Mouse (Mus musculus): Measurements from ENCODE around the gene Shcbp1.

DNA sequence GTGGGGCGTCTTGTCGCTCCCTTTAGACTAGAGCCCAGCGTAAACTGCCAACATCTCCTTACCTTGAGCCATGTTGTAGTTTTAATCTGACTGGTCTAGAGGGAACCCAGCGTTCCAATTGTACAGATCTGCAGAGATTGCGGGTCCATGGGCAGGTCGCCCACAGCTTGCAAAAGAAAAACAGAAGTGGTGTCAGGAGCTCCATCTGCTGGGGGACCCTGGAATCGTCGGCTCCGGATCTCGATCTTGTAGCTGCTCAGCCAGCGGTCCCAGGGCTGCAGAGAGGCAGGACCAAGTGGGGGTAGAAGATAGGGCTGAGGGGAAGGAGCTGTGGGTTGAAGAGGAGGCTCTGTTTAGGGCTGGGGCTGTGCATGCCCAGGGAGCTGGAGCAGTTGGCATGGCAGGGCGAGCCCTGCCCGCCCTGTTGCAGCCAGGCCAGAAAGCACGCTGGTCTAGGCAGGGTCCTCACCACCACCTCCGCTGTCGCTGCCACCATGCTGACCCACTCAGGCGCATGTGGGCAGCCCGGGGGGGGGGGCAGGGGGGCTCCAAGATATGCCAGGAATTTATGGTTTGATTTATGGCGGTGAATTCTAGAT, 21.3 kb upstream of the Shcbp1 start:
- TF ChIP-seq CTCF (IDR thresholded peaks at IDR 0.05; ENCODE audit: borderline replicate concordance, insufficient read depth, low read depth, low read length) (peak; percentile 38; the same call in 1 of the 2 replicates), POLR2A (IDR thresholded peaks at IDR 0.05; ENCODE audit: borderline replicate concordance, insufficient read depth, low read length) (no peak)
